Mouse (Mus musculus): ENCODE results near the gene Spon1.

GRCm38 (mm10) chr7:113742644-113743043, 23.2 kb upstream of the Spon1 start:
- TF ChIP-seq CTCF (conservative IDR thresholded peaks at IDR 0.05 in 1 of 2, IDR thresholded peaks at IDR 0.05 in 1 of 2; ENCODE audit: low read depth in 2 of 2, low read length in 2 of 2) (peak in 1 of 2 experiments; percentile 13; a peak in 2 of 4 replicates), ELF1 (IDR thresholded peaks at IDR 0.05; ENCODE audit: low read depth, low read length) (no peak), MXI1 (IDR thresholded peaks at IDR 0.05; ENCODE audit: low read depth, low read length) (no peak), POLR2A (IDR thresholded peaks at IDR 0.05; ENCODE audit: low read depth, low read length) (no peak)
